Mouse (Mus musculus) MN1 (cell line): ENCODE measurements around the gene Nrg4.

Experiments used
- DNase-seq: peaks from one replicate; pipeline ENCODE4 v3.0.0-alpha.2; 2016; ENCODE audit warnings: low spot score

The Nrg4 gene

DNA sequence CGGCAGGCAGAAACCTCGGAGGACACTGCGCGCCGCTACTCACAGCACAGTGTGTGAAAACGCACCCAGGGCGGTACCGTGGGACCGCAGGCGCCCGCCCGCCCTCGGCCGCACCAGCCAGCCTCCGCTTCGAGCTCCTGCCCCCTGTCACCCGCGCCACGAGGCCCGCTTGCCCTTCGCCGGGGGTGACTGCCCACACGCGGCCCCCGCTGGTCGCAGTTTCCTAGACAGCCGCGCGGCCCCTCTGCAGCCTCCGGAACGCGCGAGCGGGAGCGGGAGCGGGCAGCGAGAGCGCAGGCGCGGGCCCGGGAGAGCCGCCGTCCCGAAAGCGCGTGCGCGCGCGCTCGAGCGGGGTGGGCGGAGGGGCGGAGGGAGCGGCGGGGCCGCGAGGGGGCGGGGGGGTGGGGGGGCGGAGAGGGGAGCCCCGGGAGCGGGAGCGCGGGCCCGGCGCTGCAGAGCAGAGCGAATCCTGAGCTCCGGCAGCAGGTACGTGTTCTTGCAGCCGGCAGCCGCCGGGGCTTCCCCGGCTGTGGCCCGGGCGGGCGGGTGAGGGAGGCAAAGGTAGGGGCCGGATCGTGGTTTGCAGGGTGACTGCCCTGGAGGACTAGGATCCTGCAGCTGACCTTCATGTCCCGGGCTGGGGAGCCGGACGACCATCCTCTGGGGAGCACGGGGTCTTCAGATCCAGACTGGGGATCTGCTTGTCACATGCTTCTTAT is at the start of gene Nrg4, which contains the start of gene Tmem266:
Gene Nrg4, minus strand, starts transcription at position 330 of the 719 bp plus-strand sequence.
Gene Tmem266, plus strand, starts transcription at position 399 of the 719 bp plus-strand sequence.
- peak; percentile 85 for DNase-seq

DNA sequence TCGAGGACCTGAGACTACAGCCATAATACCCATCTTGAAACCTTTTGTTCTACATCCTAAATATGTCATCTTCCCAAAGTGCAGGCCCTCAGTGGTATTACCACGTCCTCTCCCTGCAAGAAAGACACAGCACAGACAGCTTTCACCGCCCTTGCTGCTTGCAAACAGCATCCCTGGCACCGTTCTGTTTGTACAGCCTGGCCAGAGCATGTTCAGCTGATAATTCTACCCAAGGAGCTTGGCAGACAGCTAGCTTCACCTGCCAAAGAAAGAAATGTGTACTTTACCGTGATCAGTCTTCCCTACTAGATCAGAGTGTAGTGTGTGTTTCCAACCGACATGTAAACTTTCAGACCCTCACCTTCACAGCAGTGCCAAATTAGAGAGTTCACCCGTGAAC is 45.3 kb upstream of the Nrg4 start:
- DNase-seq: no peak

DNA sequence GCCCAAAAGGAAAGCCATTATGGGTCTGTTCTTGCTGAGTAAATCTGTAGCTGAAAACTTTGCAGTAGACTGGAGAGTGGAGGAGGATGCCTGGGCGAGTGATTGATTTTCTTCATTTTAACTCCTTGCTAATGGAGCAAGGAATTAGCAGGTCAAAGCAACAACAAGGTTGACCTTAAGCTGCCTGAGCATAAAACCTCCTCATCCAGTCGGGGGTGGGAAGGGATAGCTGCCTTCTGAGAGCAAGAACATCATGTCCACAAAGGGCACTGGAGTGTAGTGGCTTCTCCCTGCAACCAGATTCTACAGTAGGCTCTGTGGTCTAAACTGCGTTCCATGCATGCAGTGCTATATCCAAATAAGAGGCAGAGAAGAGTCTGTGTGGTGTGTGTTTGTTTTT is 41.4 kb upstream of the Nrg4 start:
- no peak for DNase-seq

DNA sequence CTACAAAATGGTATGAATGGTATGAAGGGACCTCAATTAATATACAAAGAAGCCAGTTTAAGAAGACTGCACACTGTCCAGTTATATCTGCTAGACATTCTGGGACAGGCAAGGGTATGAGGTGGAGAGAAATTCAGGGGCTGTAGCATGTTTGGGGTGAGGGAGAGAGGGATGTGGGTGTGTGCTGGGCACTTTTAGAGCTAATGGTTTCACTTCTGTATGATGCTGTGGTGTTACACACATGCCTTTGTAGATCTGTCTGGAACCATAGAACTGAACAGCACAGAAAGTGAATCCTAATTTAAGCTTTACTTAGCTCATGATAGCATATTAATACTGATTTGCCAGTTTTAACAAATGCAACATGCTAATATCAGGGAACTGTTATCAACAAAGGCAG is 37.1 kb upstream of the Nrg4 start:
- DNase-seq: no peak

DNA sequence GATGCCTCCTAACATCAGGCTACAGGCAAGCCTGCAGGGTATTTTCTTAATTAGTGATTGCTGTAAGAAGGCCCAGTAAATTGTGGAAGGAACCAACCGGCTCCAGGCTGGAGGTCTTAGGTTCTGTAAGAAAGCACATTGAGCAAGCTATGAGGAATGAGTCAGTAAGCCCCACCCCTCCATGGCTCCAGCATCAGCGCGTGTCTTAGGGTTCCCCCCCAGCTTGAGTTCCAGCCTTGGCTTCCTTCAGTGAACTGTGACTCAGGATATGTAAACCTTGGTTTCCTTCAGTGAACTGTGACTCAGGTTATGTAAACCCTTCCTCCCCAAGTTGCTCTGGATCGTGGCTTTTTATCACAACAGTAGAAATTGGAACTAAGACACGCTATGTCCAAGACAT is 35.3 kb upstream of the Nrg4 start:
- no peak for DNase-seq

DNA sequence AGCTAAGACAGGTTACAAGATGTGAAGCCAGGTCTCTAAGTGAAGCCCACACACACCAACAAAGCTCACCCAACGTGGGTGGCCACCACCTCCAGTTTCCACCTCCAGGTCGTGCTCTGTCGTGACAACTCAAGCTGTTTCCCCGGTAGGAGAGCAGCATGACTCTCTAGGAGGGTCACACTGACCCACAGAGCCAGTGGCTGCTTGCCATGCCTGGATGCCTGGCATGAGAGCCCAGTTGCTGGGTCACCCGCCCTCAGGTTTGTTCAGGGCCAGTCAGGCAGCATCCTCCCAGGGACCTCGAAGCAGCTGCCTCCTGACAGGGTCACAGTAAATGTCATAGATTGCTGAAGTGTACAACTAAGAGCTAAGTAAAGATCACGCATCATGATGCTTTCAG is 34.2 kb upstream of the Nrg4 start:
- DNase-seq: no peak

DNA sequence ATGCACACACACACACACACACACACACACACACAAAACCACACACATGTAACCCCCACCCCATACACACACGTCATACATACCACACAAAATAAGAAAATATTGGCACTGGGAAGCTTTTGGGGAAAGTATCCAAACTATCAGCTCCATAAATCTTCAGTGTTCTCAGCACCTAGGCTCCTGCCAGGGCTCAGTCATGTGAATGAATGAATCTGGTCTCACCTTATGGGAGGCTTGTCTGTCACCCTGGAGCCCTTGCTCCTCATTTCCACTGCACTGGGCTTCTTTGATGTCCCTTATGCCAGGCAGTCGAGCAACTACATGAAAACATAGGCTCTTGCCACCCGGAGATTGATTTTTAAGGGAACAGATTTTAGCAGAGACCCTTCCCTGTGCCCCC is 33.7 kb upstream of the Nrg4 start:
- no peak for DNase-seq

DNA sequence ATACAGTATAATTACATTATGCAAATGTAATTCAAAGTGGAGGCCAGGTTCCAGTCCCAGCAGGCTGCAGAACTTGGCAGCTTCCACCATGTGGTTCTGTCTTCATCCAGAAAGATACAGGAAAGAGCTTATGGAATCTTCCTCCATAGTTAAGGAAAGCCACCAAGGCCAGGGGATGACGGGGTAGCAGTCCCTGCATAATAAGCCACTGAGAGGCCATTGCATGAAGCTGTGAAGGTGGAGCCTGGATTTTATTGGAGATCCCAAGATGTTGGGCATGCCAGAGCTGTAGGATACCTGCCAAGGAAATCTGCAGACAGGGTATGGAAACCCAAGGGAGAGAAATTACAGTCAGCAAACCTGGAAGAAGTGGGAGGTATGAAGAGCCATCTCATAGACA is 30.5 kb upstream of the Nrg4 start:
- no peak for DNase-seq

DNA sequence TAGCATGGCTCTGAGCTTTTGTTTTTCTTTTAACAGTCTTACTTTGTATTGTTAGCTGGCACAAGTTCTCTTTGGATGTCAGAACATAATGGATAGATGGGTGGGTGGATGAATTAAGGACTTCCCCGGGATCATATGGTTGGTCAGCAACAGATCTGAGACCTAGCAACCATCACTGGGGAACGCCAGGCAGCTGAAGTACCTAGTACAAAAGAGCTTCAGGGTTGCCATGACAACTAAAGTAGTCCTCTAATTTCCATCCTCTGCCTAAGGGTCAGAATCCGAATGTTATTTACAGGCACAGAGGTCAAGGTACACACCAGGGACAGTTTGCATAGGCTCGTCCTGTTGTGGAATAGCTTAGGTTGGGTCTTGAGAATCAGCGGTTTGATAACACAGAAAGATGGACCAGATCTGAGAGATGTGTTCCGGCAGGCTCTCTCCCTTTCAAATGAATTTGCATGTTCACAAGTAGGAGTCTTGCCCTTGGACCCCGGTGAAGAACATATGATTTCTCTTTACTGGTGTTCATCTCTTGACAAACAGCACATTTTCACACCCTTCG is 28.7 kb upstream of the Nrg4 start:
- no peak for DNase-seq

DNA sequence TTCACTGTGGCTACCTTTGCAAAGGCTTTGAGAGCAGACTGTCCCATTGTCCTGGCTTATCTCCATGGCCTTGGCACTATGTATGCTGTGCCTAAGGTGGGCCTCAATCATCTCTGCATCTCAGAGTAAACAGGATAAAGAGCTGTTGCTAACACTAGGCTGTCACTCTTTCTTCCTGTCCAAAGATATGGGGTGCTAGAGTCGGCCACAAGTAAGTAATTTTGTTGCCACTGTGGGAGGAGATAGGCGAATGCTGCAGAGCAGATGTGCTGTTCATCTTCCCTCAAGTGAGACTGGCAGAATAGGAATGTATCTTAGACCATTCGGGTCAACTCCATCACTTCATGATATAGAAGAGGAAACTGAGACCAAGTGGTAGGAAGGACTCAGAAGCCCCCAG is 28.0 kb upstream of the Nrg4 start:
- no peak for DNase-seq

DNA sequence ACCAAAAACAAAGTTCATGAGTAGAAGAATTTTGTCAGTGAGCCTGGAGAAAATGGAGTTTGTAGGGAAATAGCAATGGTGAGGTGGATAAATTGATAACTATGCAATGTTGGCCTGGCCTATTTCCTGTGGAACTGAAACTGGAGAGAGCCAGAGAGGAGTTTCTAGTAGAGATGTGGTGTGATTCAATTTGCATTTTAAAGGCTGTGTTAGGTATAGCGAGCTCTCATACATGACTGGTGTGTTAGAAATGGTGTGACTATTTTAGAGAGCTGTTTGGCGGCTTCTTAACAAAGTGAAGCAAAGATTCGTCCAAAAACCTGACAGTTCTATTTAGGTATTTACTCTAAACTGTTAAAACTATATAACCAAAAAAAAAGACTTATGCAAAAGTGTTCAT is 22.0 kb upstream of the Nrg4 start:
- DNase-seq: no peak

DNA sequence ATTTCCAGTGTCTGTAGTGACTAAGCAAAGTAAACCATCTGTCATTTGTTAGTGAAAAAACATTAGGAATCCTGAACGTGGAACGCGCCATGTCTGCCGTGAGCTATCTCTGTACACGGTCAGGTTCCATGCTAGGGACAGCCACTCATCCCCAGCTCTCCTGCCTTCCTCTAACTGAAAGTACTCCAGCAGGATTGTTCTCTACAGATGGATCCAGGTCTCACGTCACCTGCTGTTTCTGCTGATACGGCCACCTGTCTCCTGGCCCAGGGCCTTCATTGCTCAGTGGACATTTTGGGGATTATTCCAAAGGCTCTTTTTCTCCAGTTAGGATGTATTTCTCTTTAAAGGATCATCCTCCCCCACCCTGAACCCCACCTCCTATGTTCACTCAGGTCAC is 18.7 kb upstream of the Nrg4 start:
- DNase-seq: no peak

DNA sequence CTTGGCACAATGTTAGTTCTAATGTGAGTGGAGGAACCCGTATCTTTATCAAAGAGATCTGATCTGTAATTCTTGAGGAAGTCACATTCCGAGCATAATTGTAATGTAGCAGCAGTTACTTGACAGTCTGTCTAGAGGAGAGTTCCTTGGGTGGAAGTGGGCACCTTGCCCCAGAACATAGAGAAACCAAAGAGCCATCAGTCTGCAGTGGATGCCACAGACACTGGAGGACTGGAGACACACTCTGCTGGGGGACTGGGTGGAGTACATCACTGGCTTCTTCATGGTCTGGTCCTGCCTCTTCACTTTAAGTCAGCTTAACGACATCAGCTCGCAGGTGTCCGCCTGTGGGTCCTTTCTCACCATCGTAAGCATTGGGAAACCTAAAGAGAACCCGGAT is 17.5 kb upstream of the Nrg4 start:
- DNase-seq: no peak

DNA sequence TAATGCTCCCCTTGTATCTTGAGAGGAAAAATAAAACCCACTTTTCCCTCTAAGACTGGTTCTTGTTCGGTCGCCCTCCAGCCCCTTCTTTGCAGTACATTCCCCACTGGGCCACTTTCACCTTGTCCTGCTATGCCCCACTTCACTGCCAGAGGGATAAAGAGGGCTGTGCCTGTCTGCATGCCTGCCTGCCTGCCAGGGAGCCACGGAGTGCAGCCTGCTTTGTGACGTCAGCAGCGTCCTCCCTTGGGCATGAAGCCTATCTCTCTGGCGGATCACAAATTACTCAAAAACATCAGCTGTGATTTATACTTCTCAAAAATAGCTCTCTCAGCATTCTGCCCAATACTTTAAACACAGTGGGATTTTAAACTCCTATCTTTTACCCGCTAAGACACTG is 6.3 kb upstream of the Nrg4 start:
- peak; percentile 39 for DNase-seq

DNA sequence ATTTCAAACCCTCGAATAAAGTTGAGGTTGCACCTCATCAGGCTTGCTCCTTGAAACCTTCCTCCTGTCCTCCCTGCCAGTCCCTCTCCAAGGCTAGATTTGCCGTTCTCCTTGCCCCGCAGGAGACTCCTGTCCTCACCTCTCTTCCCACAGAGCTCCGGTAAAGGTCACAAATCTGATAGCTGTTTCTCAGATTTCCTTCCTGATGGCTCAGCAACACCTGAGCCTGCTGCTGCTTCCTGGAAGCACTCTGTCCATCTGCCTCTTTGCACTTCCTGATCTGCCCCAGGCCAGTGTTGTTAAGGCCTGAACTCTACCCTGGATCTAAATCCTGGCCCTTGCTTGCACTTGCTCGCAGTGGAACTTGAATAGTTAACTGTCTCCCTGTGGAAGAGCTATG is 5.8 kb upstream of the Nrg4 start:
- no peak for DNase-seq

DNA sequence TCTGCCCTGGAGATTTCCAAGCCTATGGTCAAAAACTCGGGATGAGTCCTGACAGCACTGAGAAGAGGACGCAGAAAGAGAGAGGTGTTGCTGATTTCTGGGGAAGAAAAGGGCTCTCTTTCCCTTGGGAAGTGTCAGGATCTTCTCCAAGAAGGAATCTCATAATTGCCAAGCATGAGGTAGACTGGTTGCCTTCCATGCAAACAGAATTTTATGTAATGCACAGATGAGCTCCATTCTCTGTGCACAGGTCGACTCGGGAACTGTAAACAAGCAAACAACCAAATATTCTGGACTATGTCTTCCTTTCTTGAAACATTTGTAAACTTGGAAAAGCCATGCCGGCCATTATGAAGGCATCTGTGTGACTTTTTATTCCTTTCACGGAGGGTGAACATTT is 2.8 kb upstream of the Nrg4 start:
- DNase-seq: no peak

DNA sequence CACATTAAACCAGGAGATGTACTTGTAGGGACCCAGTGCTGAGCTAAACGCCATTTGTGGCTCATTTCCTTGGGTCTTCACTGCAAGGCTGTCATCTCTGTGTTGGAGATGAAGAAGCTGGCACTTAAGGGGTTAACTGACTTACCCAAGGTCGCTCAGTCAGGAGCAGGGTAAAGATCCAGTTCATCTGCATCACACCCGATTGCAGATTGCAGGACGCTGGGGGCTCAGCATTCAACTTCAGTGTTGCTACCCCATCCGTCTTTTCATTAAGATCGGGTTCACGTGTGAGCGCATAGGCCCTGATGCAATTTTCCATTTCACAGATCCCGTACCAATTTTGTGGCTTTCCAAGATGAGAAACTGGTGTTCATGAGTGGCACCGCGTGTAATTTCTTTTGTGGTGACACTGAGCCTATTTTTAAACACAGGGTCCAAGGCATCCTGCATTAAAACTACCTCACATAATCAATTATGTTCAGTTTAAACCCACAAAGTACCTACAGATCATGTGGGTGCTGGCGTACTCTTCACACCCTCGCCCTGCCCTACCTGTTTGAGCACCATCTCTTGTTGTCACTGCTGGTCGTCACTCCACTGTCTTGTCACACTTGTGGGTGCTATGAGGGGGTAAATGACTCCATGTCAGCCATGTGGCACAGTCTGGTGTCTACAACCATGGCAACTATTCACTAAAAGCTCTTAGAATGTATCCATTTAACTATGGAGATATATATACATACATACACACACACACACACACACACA is 1.7 kb upstream of the Nrg4 start:
- DNase-seq: no peak

DNA sequence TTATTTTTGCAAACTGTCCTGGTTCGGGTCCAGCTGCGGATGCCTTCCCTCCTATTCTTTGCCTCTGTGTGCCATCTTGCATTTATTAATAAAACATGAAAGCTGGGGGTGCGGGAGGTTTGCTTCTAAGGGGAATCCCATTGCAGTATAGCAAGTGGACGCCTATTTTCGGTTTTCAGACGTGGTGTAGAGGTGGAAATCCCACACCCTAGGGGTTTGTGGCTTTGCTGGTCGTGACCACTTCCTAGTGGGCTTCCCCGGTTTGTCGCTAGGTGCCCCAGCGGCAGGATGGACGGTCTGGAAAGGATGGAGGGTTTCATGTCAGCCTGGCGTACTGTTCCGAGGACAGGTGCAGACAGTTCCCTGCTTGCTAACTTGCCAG is 581 bp upstream of the Nrg4 start:
- peak; percentile 28 for DNase-seq

DNA sequence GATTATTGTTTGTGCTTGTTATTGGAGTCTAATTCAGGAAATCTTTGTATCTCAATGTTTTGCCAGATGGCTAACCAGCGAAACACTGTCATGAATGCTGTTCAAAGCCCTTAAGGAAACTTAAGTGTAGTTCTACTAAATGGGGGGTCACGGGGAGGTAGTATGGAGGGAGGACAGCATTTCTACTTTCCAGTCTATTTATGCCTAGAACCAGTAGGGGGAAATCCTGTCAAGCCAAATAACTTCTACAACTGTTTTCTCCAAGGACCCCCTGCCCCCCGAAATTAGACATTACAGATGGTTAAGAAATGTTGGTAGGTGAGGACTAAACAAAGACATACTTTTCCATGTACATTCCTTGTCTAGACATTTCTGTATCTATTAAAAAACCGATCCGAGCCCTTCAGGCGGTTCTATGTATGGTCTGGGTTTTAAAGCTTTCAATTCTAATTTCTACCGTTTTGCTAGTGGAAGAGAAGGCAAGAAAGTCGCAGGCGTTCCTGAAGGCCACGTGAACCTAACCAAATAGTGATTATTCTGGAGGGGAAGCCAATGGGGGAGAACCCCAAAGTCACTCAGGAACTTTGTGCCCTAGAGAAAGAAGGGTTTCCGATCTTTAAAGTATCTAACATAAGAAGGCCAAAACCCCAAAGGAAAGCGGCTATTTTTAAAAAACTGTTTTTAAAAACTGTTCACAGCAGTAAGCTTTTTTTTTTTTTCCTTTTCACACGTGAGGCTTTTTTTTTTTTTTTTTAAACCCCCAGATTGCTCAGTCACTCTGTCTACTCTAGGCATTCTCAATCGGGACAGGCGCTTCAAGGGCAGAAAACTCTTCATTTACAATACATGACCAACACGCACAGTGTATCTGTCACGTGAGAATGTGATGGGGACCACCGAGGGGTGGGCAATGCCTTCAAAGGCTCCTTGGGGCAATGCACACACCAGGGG is 805 bp downstream of the Nrg4 start:
- peak; percentile 24 for DNase-seq

DNA sequence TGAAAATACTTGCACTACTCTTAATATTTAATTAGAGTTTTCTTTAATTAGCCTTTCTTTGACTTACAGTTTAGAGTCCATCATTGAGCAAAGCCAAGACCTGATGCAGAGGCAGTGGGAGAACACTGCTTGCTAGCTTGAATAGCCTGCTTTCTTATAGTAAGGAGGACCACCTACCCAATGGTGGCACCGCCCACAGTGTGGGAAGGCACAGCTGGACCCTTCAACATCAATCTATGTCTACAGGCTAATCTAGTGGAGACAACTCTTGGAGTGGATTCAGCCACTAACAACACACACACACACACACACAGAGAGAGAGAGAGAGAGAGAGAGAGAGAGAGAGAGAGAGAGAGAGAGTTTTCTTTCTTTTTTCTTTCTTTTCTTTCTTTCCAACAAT is 1.6 kb downstream of the Nrg4 start:
- DNase-seq: no peak

DNA sequence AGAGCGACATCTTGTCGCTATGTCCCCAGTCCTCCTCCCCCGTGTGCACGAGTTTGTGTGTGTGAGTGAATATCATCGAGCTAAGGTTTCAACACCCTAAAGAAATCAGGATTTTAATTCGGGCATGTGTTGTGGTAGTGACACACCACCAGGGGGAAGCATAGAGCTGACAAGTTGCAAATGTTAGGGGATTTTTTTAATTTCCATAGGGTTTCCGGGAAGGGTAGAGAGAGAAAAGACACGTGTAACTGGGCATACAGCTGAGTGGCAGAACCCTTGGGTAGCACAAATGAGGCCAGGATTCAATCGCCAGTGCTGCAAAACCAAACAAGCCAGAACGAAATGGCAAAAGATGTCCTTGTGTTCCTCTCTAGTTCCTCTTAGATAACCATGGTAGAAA is 2.1 kb downstream of the Nrg4 start:
- no peak for DNase-seq

DNA sequence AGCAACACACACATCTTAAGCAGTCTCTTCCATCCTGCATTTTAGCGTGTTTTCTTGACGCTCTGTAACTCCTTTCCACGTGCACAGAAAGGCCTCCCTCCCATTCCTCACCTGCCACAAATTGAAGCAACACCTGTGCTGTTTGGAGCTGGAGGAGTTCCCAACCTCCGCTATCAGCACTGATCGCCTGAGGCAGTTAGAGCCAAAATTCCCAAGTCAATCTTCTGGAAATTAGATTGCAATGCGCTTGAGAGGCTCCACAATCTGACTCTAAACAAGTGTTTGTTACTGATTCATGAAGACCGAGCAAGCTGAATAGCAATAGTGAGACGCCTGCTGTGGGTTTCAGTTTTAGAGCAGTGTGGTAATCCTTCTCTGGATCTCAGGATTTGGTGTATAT is 2.6 kb downstream of the Nrg4 start:
- no peak for DNase-seq
